Mouse (Mus musculus) hindbrain, embryonic 15.5 days (tissue): ENCODE measurements at regions not wholly inside any gene's neighbourhood (a gene's known extent, or its start where the extent isn't known, plus 50 kb on each side); places are given as distances from the start of the nearest gene placed in this dataset.

Experiments
- ATAC-seq: fragments of 200-750 bp; cut with Nextera tagmentation; 2 replicates; pipeline ENCODE4 v1.8.0; 2017; ENCODE audit warnings: low read depth, moderate number of reproducible peaks, moderate TSS enrichment; ENCODE audit not compliant: low FRiP score
- H3K27ac ChIP-seq: fragments of 300-500 bp; sonication (generic); replicated peaks from 2 replicates; pipeline ENCODE4 v1.5.1; 2015; ENCODE audit warnings: mild to moderate bottlenecking, inconsistent platforms
- H3K27me3 ChIP-seq: fragments of 300-500 bp; sonication (generic); 2 replicates; pipeline ENCODE4 v1.6.1; 2015; ENCODE audit warnings: control low read depth, inconsistent platforms
- H3K36me3 ChIP-seq: fragments of 300-500 bp; sonication (generic); 2 replicates; pipeline ENCODE4 v1.6.1; 2015; ENCODE audit warnings: control low read depth, inconsistent platforms
- H3K4me1 ChIP-seq: fragments of 300-500 bp; sonication (generic); replicated peaks from 2 replicates; pipeline ENCODE4 v1.6.1; 2015; ENCODE audit warnings: control low read depth, inconsistent platforms
- H3K4me2 ChIP-seq: fragments of 300-500 bp; sonication (generic); 2 replicates; pipeline ENCODE4 v1.6.1; 2015; ENCODE audit warnings: moderate library complexity, mild to moderate bottlenecking, inconsistent platforms
- H3K4me3 ChIP-seq: fragments of 300-500 bp; sonication (generic); 2 replicates; pipeline ENCODE4 v1.5.1; 2015; ENCODE audit warnings: mild to moderate bottlenecking, inconsistent platforms
- H3K9ac ChIP-seq: fragments of 300-500 bp; sonication (generic); 2 replicates; pipeline ENCODE4 v1.6.1; 2015; ENCODE audit warnings: inconsistent platforms
- H3K9me3 ChIP-seq: fragments of 300-500 bp; sonication (generic); 2 replicates; pipeline ENCODE4 v1.6.1; 2016; ENCODE audit warnings: control low read depth, inconsistent platforms
- WGBS: fragments of 180-500 bp; shearing (Covaris S2); methylation state at CpG from one replicate; pipeline ENCODE4 v1.1.7; 2015; 5-methylcytosine and 5-hydroxymethylcytosine counted together

- no peaks in the 10 kb centered on the region for H3K4me1 ChIP-seq
- H3K4me3 ChIP-seq, result no peak overlapping the region
- 79% methylated on average over 4 of the region's 4 CpGs for WGBS
- H3K27ac ChIP-seq, result no peak overlapping the region
- H3K9me3 ChIP-seq, result no peaks in the 10 kb centered on the region
- no peak overlapping the region for H3K4me2 ChIP-seq
- no peak for ATAC-seq
- H3K9ac ChIP-seq, result no peak overlapping the region
- no peaks in the 10 kb centered on the region for H3K27me3 ChIP-seq
- H3K36me3 ChIP-seq, result no peaks in the 10 kb centered on the region
Observed at GRCm38 (mm10) chr6:4441618-4442167, 62.9 kb upstream of the Col1a2 start.

GRCm38 (mm10) chr6:4445906-4446305 lies 58.7 kb upstream of the Col1a2 start:
- no peak overlapping the region for H3K9ac ChIP-seq
- 19% methylated on average over 1 of the region's 1 CpGs for WGBS
- no peaks in the 10 kb centered on the region for H3K27me3 ChIP-seq
- no peaks in the 10 kb centered on the region for H3K36me3 ChIP-seq
- H3K9me3 ChIP-seq, result no peaks in the 10 kb centered on the region
- no peak overlapping the region for H3K4me3 ChIP-seq
- H3K4me2 ChIP-seq, result no peak overlapping the region
- no peak for ATAC-seq
- no peaks in the 10 kb centered on the region for H3K4me1 ChIP-seq
- no peak overlapping the region for H3K27ac ChIP-seq

- Histone ChIP-seq H3K9me3 (no peaks in the 10 kb centered on the region), H3K27ac (no peak overlapping the region), H3K9ac (no peak overlapping the region), H3K4me3 (no peak overlapping the region), H3K36me3 (no peaks in the 10 kb centered on the region), H3K27me3 (no peaks in the 10 kb centered on the region), H3K4me2 (no peak overlapping the region), H3K4me1 (no peaks in the 10 kb centered on the region)
- ATAC-seq, result no peak
- WGBS, result 96% methylated on average over 2 of the region's 2 CpGs
Observed at GRCm38 (mm10) chr6:4451227-4451626, 53.4 kb upstream of the Col1a2 start.
